Mouse (Mus musculus) hindbrain, embryonic 11.5 days (tissue): ENCODE measurements around the gene Hist2h2ab. TPM values are rescaled to one million over a fixed set of nuclear protein-coding genes. Genes with fewer than 3 reads are reported as not detected.
A peak's percentile ranks its signal among the peaks of the same experiment; 100 is the strongest.

Source experiments
- ATAC-seq: fragments of 200-750 bp; cut with Nextera tagmentation; 2 replicates; pipeline ENCODE4 v1.8.0; 2017; ENCODE audit warnings: mild to moderate bottlenecking, moderate TSS enrichment, moderate library complexity; ENCODE audit not compliant: low FRiP score
- DNase-seq: peaks from one replicate; pipeline ENCODE4 v3.0.0-alpha.2; 2015; ENCODE audit warnings: low spot score
- H3K27ac ChIP-seq: fragments of 300-500 bp; sonication (generic); 2 replicates; pipeline ENCODE4 v1.5.1; 2014; ENCODE audit warnings: mild to moderate bottlenecking, low read depth, low read length
- H3K27me3 ChIP-seq: fragments of 300-500 bp; sonication (generic); 2 replicates; pipeline ENCODE4 v1.6.1; 2014; ENCODE audit warnings: mild to moderate bottlenecking, low read length, moderate library complexity, mixed read lengths; ENCODE audit not compliant: control insufficient read depth, insufficient read depth
- H3K36me3 ChIP-seq: fragments of 300-500 bp; sonication (generic); 2 replicates; pipeline ENCODE4 v1.6.1; 2014; ENCODE audit warnings: mild to moderate bottlenecking, low read length, moderate library complexity, mixed read lengths; ENCODE audit not compliant: control insufficient read depth, insufficient read depth
- H3K4me1 ChIP-seq: fragments of 300-500 bp; sonication (generic); replicated peaks from 2 replicates; pipeline ENCODE4 v1.6.1; 2014; ENCODE audit warnings: low read length, mixed read lengths; ENCODE audit not compliant: control insufficient read depth, insufficient read depth
- H3K4me2 ChIP-seq: fragments of 300-500 bp; sonication (generic); replicated peaks from 2 replicates; pipeline ENCODE4 v1.6.1; 2014; ENCODE audit warnings: mild to moderate bottlenecking, low read depth, low read length
- H3K4me3 ChIP-seq: fragments of 300-500 bp; sonication (generic); 2 replicates; pipeline ENCODE4 v1.5.1; 2014; ENCODE audit warnings: low read depth, low read length
- H3K9ac ChIP-seq: fragments of 300-500 bp; sonication (generic); 2 replicates; pipeline ENCODE4 v1.6.1; 2014; ENCODE audit warnings: low read depth, low read length
- H3K9me3 ChIP-seq: fragments of 300-500 bp; sonication (generic); 2 replicates; pipeline ENCODE4 v1.6.1; 2016; ENCODE audit warnings: low read length; ENCODE audit not compliant: control insufficient read depth
- WGBS: fragments of 180-500 bp; shearing (Covaris S2); extraction: QIAGEN DNeasy Blood & Tissue Kit; methylation state at CpG from one replicate; pipeline ENCODE4 v1.1.7; 2014; 5-methylcytosine and 5-hydroxymethylcytosine counted together
- polyA plus RNA-seq: library from polyadenylated mRNA; unstranded; fragments of >200 nt; fragmentation: Nextera tagmentation; extraction: Ambion mirVana; gene quantifications from 2 replicates; pipeline ENCODE4 v1.2.1, GENCODE M21; 2014

Hist2h2ab gene
- polyA plus RNA-seq, 1 experiment from 2014 or later: 3.0 TPM

GRCm38 (mm10) chr3:96178427-96178826 lies 41.2 kb upstream of the Hist2h2ab start:
- Histone ChIP-seq H3K4me1 (peaks cover 11% of the 10 kb centered on the region; the same call in 1 of the 2 replicates), H3K9me3 (no peaks in the 10 kb centered on the region), H3K4me2 (no peak overlapping the region), H3K9ac (no peak overlapping the region), H3K4me3 (no peak overlapping the region), H3K27me3 (0 out of 2 replicates have a peak, but pooled peaks cover 2% of the 10 kb centered on the region), H3K27ac (no peak overlapping the region), H3K36me3 (peaks cover 9% of the 10 kb centered on the region)
- WGBS: 90% methylated on average over 4 of the region's 4 CpGs
- DNase-seq (no peak), ATAC-seq (no peak)

- Histone ChIP-seq H3K9me3 (no peaks in the 10 kb centered on the region), H3K4me2 (no peak overlapping the region), H3K4me1 (peaks cover 11% of the 10 kb centered on the region; the same call in 1 of the 2 replicates), H3K9ac (no peak overlapping the region), H3K36me3 (peaks cover 9% of the 10 kb centered on the region), H3K4me3 (no peak overlapping the region), H3K27ac (no peak overlapping the region), H3K27me3 (0 out of 2 replicates have a peak, but pooled peaks cover 2% of the 10 kb centered on the region)
- WGBS: 86% methylated on average over 2 of the region's 2 CpGs
- no peak for DNase-seq
- ATAC-seq: no peak
Observed at GRCm38 (mm10) chr3:96178902-96179301, 40.8 kb upstream of the Hist2h2ab start.

- Histone ChIP-seq H3K27me3 (0 out of 2 replicates have a peak, but pooled peaks cover 2% of the 10 kb centered on the region), H3K4me1 (peaks cover 9% of the 10 kb centered on the region; the same call in 1 of the 2 replicates), H3K4me2 (no peak overlapping the region), H3K9ac (no peak overlapping the region), H3K4me3 (no peak overlapping the region), H3K27ac (no peak overlapping the region), H3K36me3 (peaks cover 9% of the 10 kb centered on the region), H3K9me3 (no peaks in the 10 kb centered on the region)
- DNase-seq (no peak), ATAC-seq (no peak)
- 68% methylated on average over 4 of the region's 4 CpGs for WGBS
Observed at GRCm38 (mm10) chr3:96179531-96179930, 40.1 kb upstream of the Hist2h2ab start.

GRCm38 (mm10) chr3:96180727-96181477 lies 38.8 kb upstream of the Hist2h2ab start, which contains the start of gene Sv2a:
TSS of gene Sv2a (plus strand) at chr3:96181151.
- DNase-seq: peak; percentile 51

GRCm38 (mm10) chr3:96181510-96182381 lies 37.9 kb upstream of the Hist2h2ab start:
- Histone ChIP-seq H3K4me3 (peak overlapping the region; percentile 51), H3K4me2 (peak overlapping the region; percentile 74), H3K9ac (peak overlapping the region; percentile 60), H3K36me3 (no peaks in the 10 kb centered on the region; the same call in 1 of the 2 replicates), H3K27ac (no peak overlapping the region), H3K9me3 (no peaks in the 10 kb centered on the region), H3K27me3 (0 out of 2 replicates have a peak, but pooled peaks cover 2% of the 10 kb centered on the region), H3K4me1 (peaks cover 9% of the 10 kb centered on the region; the same call in 1 of the 2 replicates)
- peak; percentile 55 for ATAC-seq
- WGBS: 39% methylated on average over 12 of the region's 12 CpGs
- DNase-seq: no peak

More at GRCm38 (mm10) chr3:96180727-96181477, 38.8 kb upstream of the Hist2h2ab start, which contains the start of gene Sv2a:
- Histone ChIP-seq H3K4me3 (peak within 1 kb of the TSS; percentile 51), H3K27ac (no peak within 1 kb of the TSS; the same call in 1 of the 2 replicates), H3K4me1 (peaks cover 9% of the 10 kb centered on the region; the same call in 1 of the 2 replicates), H3K4me2 (peak within 1 kb of the TSS; percentile 74), H3K36me3 (peaks cover 5% of the 10 kb centered on the region), H3K27me3 (0 out of 2 replicates have a peak, but pooled peaks cover 2% of the 10 kb centered on the region), H3K9me3 (no peaks in the 10 kb centered on the region), H3K9ac (peak within 1 kb of the TSS; percentile 60)
- 0% methylated on average over 12 of the region's 23 CpGs for WGBS
- peak; percentile 67 for ATAC-seq

- Histone ChIP-seq H3K4me2 (no peak overlapping the region), H3K27me3 (0 out of 2 replicates have a peak, but pooled peaks cover 2% of the 10 kb centered on the region), H3K36me3 (no peaks in the 10 kb centered on the region; the same call in 1 of the 2 replicates), H3K4me3 (no peak overlapping the region), H3K4me1 (peaks cover 9% of the 10 kb centered on the region; the same call in 1 of the 2 replicates), H3K9me3 (no peaks in the 10 kb centered on the region), H3K27ac (no peak overlapping the region), H3K9ac (no peak overlapping the region)
- DNase-seq (no peak), ATAC-seq (no peak)
- WGBS: 34% methylated on average over 4 of the region's 4 CpGs
Observed at GRCm38 (mm10) chr3:96182382-96182776, 37.3 kb upstream of the Hist2h2ab start.

GRCm38 (mm10) chr3:96192977-96193376 lies 26.7 kb upstream of the Hist2h2ab start:
- Histone ChIP-seq H3K4me3 (no peak overlapping the region), H3K9ac (no peak overlapping the region), H3K27ac (no peak overlapping the region), H3K36me3 (no peaks in the 10 kb centered on the region), H3K9me3 (no peaks in the 10 kb centered on the region), H3K4me2 (no peak overlapping the region), H3K4me1 (peaks cover 4% of the 10 kb centered on the region; the same call in 1 of the 2 replicates), H3K27me3 (no peaks in the 10 kb centered on the region)
- 66% methylated on average over 12 of the region's 12 CpGs for WGBS
- DNase-seq (no peak), ATAC-seq (no peak)

- Histone ChIP-seq H3K4me2 (no peak overlapping the region), H3K4me1 (peaks cover 4% of the 10 kb centered on the region; the same call in 1 of the 2 replicates), H3K27ac (no peak overlapping the region), H3K4me3 (no peak overlapping the region), H3K27me3 (no peaks in the 10 kb centered on the region), H3K9me3 (no peaks in the 10 kb centered on the region), H3K9ac (no peak overlapping the region), H3K36me3 (no peaks in the 10 kb centered on the region)
- DNase-seq (no peak), ATAC-seq (no peak)
- 88% methylated on average over 10 of the region's 10 CpGs for WGBS
Observed at GRCm38 (mm10) chr3:96194966-96195365, 24.7 kb upstream of the Hist2h2ab start.
